Mouse (Mus musculus) ovary, adult 18-20 months (tissue): ENCODE measurements around the gene Parp3.
"Not testable (repeated sequence)": the region's sequence is repeated elsewhere in the genome, so short reads cannot be mapped to it uniquely, and the experiment has no call there.

Experiments
- DNase-seq: peaks from one replicate; pipeline ENCODE4 v3.0.0; 2022; ENCODE audit warnings: low spot score, mixed read lengths

The Parp3 gene

GRCm38 (mm10) chr9:106476924-106477484, at the start of gene Parp3:
Gene Parp3, minus strand, starts transcription at chr9:106476949.
- DNase-seq, result peak; percentile 100

DNA sequence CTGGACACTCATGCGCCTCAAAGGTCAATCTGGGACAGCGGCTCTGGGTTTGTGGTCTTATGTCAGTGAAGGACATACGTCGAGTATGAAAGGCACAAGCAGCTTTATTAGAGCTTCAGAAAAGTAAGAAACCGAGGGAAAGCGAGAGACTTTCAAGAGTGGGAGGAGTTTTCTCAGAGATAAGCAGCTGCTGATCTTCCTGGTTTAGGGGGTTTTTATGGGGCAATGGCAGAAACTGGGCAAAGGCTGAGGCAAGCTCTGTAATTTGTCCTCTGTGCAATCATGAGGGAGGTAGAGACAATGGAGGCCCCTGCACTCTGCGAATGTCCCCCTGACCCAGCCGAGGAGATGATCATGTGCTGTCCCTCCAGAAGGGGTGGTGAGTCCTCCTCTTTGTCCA, 43.2 kb upstream of the Parp3 start:
- DNase-seq, result no peak

GRCm38 (mm10) chr9:106519433-106519832, 42.7 kb upstream of the Parp3 start:
- DNase-seq, result no peak

DNA sequence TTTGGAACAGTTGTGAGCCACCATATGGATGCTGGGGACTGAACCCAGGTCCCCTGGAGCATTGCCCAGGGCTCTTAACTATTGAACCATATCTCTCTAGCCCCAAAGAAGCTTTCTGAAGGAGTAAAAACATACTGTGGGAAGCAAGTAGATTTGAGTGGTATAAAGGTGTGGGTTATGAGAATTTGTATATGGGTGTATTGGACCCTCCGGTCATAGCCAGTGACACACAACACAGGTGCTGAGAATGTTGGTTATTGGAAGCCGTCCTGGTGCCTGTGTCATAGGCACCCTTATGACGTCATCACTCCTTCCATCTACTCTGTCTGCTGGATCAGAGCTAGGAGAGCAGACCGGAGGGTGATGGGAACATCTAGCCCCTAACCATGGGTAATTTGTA, 37.5 kb upstream of the Parp3 start, which contains the start of gene Iqcf5:
Gene Iqcf5 (plus strand): TSS at position 301 of the 400 bp plus-strand sequence.
- no peak for DNase-seq

DNA sequence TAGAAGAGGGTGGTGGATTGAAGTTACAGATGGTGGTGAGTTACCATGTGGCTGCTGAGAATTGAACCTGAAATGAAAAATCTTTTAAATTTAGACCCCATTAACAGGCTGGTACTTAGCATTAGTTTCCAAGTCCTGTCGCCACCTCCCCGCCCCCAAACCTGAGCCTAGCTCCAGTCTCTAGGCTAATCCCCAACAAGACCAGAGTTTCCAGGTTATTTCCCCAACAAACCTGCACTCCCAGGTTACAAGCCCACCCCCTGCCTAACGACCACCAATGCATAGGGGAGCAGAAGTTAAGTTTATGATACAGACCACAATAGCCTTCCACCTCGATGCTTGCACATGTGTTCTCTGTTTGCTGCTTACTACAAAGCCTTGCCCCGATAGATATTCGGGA, 36.8 kb upstream of the Parp3 start:
- no peak for DNase-seq

DNA sequence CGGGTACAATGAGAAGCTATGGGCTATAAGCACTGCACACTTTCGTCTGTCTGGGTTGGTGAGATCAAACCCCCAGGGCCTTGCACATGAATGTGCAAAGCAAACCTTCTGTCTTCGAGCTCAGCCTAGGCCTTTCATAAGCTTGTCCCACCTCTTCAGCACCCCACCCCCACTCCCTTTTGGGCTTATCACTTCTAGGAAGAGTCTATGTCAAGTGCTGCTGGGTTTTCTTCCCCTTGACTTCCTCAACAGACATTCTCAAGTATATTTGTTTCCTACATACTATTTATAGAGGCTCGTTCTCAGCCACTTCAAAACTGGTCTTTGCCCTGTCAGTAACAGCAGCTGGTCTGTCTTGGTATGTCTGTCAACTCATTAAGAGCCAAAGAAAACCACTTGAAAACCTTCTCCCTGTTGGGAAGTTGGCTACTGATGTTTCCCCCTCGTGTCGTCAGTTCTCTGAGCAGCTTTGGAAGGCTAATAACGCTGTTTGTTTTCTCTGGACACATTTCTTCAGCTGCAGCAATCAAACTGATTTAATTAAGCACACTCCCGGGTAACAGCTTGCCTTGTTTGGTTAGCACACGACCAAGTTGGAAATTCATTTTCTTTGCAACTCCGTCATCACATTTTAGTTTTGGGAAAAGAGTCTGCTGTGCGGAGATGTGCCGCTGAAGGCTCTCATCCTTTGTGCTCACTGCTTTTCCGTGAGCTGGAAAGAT, 36.1 kb upstream of the Parp3 start:
- no peak for DNase-seq

DNA sequence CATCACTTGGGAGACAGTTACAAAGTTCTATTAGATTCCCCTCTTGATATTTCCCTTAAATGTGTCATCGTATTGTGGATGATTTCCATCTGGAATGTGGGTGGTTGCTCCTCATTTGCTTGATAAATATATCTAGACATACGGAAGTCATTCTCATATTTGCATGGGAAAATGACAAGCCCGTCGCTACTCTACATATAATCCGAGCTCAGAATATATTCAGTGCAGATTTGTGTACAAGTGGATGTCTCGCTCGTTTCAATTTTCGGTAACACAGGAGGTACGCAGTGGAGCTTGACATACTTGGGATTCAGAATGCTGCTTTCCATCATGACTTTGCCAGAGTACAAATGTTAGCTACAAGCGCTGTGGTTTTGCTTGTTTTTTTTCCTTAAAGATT, 32.6 kb upstream of the Parp3 start:
- no peak for DNase-seq

- DNase-seq, result no peak
Measured at GRCm38 (mm10) chr9:106504246-106504645, 27.5 kb upstream of the Parp3 start.

- no peak for DNase-seq
Measured at GRCm38 (mm10) chr9:106501846-106502245, 25.1 kb upstream of the Parp3 start.

- no peak for DNase-seq
Measured at GRCm38 (mm10) chr9:106499667-106500066, 22.9 kb upstream of the Parp3 start, which contains the start of gene Iqcf1. Gene Iqcf1, plus strand, starts transcription at chr9:106499967.

DNA sequence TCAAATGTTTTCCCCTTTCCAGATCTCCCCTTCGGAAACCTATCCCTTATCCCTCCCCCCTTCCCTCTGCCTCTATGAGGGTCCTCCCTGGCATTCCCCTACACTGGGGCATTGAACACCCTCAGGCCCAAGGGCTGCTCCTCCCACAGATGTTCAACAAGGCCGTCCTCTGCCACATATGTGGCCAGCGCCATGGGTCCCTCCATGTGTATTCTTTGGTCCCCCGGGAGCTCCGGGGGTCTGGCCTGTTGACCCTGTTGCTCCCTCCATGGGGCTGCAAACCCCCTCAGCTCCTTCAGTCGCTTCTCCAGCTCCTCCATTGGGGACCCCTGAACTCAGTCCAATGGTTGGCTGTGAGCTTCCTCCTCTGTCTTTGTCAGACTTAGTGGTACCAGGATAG, 10.9 kb upstream of the Parp3 start:
- DNase-seq, result not testable (repeated sequence)

DNA sequence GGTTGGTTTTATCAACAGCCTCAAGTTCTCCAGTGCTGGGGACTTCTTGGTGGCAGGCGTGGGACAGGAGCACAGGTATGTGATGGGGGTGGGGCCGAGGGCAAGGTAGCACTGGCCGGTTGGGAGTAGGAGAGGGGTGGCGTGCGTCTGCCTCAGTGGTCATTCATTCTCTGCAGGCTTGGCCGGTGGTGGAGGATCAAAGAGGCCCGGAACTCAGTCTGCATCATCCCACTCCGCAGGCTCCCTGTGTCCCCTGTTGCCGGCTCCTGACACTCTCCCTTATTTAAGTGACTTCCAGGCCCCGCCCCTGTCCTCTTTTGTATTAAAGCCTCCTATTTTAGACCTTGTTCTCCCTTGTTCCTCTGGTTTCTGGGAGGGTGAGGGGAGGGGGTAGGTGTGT, 8.3 kb upstream of the Parp3 start:
- DNase-seq, result no peak

DNA sequence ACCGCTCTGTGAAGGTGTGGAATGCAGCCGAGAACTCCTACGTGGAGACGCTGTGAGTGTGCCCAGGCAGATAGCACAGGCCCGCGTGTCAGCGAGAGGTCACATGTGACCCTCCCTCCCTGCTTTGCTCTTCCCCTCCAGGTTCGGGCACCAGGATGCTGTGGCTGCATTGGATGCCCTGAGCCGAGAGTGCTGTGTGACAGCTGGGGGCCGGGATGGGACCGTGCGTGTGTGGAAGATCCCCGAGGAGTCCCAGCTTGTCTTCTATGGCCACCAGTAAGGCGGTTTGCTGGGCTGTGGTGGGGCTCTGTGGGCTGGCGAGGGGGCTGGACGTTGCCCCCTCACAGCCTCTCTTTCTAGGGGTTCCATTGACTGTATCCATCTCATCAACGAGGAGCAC, 6.9 kb upstream of the Parp3 start:
- DNase-seq, result no peak

GRCm38 (mm10) chr9:106483136-106483535, 6.4 kb upstream of the Parp3 start:
- DNase-seq, result no peak

- no peak for DNase-seq
Measured at GRCm38 (mm10) chr9:106482578-106483115, 5.9 kb upstream of the Parp3 start.

GRCm38 (mm10) chr9:106481676-106482075, 4.9 kb upstream of the Parp3 start:
- no peak for DNase-seq

DNA sequence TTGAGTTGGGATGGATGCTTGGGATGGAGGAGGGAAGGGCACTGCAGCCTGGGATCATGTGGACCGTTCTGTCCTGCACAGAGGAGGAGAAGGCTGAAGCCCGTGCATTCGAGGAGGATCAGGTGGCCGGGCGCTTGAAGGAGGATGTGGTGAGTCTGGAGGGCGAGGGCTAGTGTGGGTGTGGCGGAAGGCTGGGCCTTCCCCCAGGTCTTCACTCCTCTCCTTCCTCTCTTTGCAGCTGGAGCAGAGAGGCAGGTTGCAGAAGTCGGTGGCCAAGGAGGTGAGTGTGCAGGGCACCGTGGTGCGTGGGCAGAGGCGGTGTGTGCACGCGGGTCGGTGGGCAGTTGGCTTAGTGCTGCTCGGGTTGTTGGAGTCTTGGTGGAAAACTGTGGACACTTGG, 4.3 kb upstream of the Parp3 start:
- no peak for DNase-seq

- DNase-seq, result no peak
Measured at GRCm38 (mm10) chr9:106480541-106480940, 3.8 kb upstream of the Parp3 start.

- no peak for DNase-seq
Measured at GRCm38 (mm10) chr9:106478101-106478500, 1.4 kb upstream of the Parp3 start.

- no peak for DNase-seq
Measured at GRCm38 (mm10) chr9:106477649-106478048, 900 bp upstream of the Parp3 start.

- peak; percentile 43 for DNase-seq
Measured at GRCm38 (mm10) chr9:106476002-106476923, 486 bp downstream of the Parp3 start.

DNA sequence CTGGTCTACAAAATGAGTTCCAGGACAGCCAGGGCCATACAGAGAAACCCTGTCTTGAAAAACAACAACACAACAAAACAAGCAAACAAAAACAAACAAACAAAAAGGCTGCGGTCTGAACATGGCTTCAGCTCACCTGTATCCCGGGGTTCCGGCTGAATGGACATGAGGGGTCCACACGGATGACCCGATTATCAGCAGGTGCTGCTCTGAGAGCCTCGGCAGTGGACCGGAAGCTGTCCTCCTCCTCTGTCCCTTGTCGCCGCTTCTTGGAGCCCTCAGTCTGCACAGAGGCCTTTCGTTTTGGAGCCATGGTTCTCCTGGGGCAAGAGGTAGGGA, 1.1 kb downstream of the Parp3 start, which contains the start of gene Rrp9:
Gene Rrp9 (plus strand): TSS at position 301 of the 339 bp plus-strand sequence.
- no peak for DNase-seq
